Mouse (Mus musculus) neutrophil, adult 59 days (primary cell): ENCODE results near the gene Tmem262. TPM values are rescaled to one million over a fixed set of nuclear protein-coding genes. Genes with fewer than 3 reads are reported as not detected.

Source experiments
- total RNA-seq, 2 experiments: library from RNA; stranded (reverse); gene quantifications; 1 replicate in 1 of 2; 2 replicates in 1 of 2; pipeline ENCODE4 v1.2.4; 2023

The Tmem262 gene
- not detected for total RNA-seq

DNA sequence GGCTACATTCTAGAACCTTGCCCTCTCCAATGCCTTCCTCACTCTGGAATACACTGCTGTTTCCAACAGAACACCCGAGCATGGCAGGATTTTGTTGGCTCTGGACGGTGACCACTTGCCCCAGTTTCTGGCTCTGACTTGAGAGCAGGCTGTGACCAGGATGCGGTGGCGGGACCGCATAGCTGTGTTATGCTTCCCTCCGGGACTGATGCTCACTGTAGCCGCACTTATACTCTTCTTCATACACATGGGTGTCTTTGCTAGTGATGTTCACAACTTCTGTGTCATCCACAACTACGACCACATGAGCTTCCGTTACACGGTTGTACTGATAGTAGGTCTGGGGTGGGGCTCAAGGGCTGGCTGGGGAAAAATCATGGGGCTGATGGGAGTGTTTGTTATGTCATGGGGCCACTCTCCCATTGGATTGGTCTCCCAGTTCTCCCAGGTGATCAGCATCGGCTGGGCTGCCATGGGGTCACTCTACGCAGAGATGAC lies at the start of gene Tmem262:
Gene Tmem262, plus strand, starts transcription at position 51 of the 498 bp plus-strand sequence.

DNA sequence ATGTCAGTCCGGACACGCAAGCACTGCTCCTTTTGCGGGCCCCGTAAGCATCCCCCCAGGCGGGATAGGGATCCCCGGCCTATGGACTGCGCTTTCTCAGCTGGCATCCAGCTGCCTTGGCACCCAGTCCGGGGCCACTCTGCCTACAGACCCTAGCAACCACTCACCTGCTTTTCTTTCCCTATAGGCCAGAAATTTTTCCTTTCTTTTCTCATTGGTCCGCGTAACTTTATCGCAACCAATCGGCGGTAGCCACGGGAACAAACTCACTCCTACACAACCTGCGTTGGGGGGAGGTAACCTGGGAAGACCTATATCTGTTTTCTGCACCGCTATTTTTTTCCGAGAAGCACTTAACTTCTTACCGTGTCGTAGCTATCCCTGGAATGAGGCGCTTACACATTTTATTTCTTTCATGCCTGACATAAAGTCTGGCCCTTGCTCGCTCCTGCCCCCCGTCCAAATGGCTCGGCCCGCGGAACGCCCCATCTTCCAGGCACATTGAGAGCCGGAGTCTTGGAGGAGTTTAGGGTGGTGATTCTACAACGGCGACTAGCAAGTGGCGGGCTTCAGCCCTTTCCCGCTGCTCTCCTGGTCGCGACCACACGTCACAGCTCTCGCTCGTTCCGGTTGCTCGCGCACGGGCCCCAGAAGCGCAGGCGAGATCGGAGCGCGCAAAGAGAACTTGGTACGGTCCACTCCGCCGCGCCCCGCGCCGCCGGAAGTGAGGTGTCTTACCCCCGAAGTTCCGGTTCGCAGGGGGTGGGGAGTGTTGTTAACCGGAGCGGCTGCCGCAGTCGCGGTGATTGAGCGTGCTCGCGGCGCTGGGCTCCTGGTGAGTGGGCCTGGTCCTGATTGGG lies 33.3 kb upstream of the Tmem262 start, which contains the start of gene Syvn1:
Gene Syvn1, plus strand, starts transcription at position 283 of the 860 bp plus-strand sequence.

DNA sequence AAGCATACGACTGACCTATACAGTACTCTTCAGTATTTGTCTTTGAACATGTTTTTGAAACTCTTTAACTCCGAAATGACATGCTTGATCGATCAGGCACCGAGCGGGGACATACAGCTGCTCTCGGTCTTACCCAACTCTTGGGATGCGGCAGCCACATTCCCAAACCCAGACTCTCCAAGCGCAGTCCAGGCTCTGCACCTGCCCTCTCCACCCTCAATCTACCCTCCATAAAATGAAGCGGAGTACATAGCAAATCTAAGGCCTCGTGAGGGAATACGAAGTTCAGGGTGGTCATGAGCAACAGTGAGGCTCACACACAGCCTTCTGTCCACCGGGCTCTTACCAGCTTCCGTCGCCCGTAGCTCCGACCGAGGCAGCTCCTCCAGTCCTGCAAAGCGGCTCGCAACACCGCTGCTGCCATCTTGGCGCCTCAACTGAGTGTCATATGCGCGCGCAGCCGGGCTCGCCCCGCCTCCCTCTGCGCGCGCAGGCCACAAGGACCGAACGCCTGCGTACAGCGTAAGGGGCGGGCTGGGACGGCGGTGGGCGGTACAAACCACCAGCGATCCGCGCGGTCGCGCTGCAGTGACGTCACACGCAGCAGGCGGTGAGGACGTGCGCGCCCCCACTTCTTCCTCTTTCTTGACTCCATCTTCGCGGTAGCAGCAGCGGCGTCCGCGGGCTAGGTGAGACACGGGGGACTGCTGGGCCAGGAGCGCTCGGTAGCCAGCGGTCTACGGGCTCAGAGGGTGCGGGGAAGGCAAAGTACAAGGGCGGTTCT lies 22.3 kb upstream of the Tmem262 start, which contains the start of the genes Mrpl49 and Fau:
Gene Mrpl49, minus strand, starts transcription at position 473 of the 784 bp plus-strand sequence.
Gene Fau, plus strand, starts transcription at position 532 of the 784 bp plus-strand sequence.

DNA sequence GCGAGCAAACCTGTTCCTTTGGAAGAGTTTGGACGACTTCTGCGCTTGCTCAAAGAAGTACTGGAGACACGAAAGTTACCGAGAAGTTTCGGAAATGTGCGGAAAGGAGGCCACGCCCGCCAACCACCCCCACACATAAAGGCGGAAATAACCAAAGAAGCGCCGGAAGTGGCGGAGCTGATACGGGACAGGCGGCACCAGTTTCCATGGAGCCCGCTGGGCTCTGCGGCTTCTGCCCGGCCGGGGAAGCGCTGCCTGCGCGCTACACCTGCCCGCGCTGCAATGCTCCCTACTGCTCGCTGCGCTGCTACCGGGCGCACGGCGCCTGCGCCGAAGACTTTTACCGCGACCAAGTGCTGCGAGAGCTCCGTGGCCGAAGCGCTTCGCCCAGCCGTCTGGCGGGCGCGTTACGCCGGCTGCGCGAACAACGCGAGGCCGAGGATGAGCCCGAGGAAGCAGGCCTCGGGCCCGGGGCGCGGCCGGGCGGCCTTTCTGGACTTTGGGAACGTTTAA lies 18.8 kb upstream of the Tmem262 start, which contains the start of gene Znhit2:
Gene Znhit2, plus strand, starts transcription at position 172 of the 513 bp plus-strand sequence.

DNA sequence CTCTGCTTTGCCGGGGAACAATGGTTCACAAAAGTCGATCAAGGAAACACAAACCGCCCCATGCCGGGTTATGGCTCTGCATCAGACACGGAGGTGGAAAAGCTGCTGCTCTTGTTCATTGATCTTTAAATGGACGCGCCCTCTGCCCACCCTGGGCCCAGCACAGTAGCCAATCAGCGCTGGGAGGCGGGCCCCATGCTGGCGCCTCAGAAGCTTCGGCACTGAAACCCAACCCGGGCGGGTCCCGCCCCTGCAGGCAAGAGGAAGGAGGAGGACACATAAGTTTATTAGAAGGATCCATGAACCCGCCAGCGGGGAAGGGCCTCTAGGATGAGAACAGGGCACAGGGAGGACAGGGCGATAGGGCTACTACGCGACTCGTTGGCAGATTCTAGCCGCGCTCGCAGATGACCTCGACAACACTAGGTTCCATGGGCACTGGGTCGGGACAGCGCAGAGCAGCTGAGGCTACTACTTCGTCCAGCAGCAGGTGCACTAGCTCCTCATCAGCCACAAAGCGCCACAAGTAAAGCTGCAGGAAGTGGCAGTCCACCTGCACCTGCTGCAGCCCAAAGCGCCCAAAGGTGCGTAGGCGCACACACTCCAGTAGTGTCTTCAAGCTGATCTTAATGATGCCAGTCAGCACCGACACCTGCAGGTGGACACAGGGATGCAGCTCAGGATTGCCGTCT lies 12.0 kb upstream of the Tmem262 start, which contains the start of gene Tm7sf2:
Gene Tm7sf2, minus strand, starts transcription at position 650 of the 692 bp plus-strand sequence.

DNA sequence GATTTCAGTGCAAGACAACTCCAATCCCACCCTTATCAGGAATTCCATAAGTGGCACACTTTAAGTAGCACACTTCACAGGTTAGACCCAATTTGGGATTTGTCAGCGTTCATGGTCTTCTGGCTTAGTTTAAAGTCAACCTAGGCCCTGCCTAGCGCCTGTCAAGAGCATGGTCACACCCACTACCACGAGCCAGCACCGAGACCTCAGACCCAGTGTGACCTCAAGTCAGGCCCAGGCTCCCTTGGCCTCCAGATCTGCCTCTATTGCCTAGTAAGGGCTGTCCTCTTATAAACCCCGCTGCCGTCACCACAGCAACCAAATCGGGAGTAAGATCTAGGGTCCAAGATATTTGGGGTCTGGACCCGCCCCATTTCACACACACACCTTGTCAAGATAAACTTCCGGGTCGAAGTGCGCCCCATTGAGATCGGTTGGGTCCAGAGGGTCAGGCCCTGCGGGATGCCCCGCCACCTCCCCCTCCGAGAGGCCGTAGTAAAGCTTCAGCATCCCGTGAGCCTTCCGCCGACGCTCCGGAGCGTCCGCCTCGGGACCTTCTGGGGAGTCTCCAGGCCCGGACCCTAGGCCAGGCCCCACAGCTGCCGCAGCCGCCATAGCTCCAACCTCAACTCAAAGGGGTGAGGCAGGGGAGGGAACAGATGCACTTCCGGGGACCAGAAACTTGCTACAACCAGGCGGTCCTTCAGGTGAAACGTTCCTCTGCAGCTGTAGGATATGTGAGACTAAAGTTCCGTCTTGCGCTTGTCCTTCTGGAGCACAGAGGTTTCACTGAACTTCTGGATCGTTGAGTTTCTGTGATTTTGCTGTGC lies 3.1 kb upstream of the Tmem262 start, which contains the start of gene Vps51:
Gene Vps51, minus strand, starts transcription at position 668 of the 830 bp plus-strand sequence.

DNA sequence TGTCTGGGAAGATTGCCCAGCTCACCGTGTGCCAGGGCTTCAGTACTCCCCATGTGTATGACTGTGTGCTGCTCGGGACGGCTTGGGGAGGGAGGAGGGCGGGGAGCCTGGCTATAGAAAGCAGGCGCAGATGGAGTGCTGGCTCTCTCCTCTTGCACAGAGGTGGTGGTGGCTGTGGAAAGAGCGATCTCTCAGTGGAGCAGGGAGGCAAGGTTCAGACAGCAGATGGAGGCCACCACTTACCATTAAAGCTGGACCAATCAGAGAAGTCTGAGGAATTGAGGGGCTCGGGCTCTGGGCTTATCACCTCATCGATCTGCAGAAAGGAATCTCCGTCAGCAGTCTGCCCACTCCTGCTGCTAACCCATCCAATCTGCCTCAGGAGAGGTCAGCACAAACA lies 2.3 kb downstream of the Tmem262 start, which contains the start of gene Gm28374:
Gene Gm28374, minus strand, starts transcription at position 101 of the 400 bp plus-strand sequence.

DNA sequence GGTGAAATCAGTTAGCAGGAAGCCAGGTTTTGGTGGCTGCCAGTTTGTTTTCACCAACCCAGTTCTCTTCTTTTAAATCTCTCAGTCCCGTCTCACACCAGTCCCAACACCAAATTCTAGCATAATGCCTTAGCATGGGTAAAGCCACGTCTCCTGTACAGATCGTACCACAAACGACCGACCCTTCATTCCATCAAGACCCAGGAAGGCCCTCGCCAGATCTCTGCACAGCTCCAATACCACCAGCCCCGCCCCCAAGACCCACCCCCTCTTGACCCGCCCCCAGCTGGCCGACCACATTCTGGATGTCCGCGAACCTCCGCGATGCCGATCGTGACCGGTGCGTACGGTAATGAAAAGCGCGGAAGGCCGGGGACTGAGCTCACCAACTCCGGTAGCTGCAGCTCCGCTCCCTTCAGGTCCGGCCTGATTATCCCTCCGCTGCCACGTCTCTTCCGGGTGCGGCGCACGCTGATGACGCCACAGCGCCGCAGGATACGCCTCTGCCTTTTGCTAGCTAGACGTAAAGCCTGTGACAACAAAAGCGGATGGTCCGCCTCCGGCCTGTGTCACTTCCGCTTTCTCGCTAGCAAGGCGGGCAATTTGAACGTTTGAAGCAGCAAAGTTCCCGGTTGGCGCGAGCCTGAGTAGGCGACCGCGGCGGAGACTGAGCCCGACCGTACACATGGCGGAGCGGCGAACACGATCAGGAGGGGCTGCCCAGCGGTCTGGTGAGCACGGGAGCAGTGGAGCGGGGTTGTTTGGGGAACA lies 4.8 kb downstream of the Tmem262 start, which contains the start of the genes Zfpl1 and Cdca5:
Gene Zfpl1, minus strand, starts transcription at position 479 of the 771 bp plus-strand sequence.
Gene Cdca5, plus strand, starts transcription at position 506 of the 771 bp plus-strand sequence.

DNA sequence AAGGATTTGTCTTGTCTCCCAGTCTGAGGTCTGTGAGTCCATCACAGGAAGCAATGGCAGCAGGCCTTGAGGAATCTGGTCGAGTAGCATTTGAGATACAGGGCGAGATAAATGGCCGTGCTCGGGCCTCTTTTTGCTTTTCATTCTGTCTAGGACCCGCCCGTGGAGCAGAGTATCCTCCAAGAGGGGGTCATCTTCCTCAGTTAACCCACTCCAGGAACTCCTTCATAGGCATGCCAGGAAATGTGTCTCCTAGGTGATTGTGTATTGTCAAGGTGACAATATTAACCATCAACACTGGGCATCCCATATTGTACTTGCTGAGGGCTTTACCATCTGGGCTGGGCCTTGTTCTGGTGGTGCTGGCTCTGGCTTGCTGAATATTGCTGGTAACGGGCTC lies 14.3 kb downstream of the Tmem262 start, which contains the start of gene AC131692.1:
Gene AC131692.1, plus strand, starts transcription at position 301 of the 400 bp plus-strand sequence.

DNA sequence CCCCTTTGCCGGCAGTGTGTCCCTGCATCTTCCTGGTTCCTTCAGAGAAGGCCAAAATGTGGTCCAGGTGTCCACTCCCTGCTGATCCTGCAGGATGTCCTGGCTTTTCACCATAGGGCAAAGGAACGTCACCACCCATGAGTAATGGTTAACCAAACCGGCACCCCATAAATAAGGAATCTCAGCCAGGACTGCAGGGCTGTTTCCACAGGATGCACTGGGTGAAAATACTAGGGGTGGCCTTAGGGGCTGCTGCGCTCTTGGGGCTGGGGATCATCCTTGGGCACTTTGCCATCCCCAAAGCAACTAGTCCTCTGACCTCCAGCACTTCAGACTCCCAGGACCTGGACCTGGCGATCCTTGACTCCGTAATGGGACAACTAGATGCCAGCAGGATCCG lies 25.8 kb downstream of the Tmem262 start, which contains the start of gene Naaladl1:
Gene Naaladl1, plus strand, starts transcription at position 197 of the 400 bp plus-strand sequence.

DNA sequence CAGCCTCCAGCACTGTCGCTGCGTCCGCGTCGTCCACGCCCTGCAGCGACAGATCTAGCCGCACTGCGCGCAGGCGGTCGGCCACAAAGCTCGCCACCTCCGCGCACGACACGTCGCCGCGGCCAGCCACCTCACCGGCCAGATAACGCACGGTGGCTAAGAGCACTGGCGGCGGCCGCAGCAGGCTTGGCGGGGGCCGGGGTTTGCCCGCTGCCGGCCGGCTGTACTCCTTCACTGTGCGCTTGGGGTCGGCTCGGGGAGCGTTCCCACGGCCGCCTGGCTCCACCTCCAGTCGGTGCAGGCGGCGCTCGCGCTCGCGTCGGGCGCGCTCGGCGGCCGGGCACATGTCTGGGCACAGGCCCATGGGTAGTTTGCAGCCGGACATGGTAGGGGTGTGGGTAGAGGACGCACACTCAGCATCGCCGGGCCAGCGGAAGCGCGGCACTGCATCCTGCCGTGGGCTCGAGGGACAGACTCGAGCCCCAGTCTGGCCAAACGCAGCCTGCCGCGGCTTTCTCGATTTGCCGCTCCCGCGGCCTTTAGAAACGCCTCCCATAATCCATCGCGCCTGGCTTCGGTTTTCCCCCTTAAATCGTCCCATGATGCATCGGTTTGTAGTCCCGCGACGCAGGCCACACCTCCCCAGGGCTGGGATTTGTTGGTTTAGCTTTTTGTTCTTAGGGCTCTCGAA lies 38.3 kb downstream of the Tmem262 start, which contains the start of gene Sac3d1:
Gene Sac3d1, minus strand, starts transcription at position 665 of the 691 bp plus-strand sequence.

DNA sequence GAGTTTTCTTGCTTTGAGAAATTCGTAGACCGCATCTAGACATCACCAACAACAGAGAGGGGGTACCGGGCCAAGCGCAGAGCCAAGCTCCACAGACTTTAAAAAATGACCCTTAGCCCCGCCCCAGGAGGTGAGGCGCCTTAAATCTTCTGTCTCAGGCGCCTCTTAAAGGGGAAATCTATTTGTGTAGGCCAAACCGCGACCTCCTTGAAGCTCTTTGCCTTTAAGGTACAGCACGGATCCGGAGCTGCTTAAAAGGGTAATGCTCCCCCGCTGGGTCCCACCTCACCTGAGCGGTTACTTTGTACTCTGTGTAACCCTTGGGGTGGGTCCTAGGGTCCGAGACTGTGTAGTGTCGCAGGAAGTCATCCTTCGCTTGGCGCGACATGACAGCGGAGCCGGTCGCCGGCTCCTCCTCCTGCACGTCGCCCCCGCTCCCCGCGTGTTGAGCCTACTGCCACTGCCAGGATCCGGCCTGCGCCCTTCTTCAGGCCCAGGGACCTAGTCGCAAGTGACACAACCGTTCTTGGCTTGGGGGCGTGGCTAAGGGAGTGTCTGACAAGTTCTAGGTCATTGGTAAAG lies 48.0 kb downstream of the Tmem262 start, which contains the start of gene Snx15:
Gene Snx15, minus strand, starts transcription at position 545 of the 582 bp plus-strand sequence.

Other genes starting within 250 kb of the Tmem262 start
- gene Frmd8, start 204.8 kb upstream of the Tmem262 start, total RNA-seq, result 10 to 100 TPM; 56.7 to 60.3 TPM
- 10 to 100 TPM; 54.1 to 58.0 TPM for gene Slc25a45, start 202.2 kb upstream of the Tmem262 start, total RNA-seq
- 1 to 10 TPM; 1.6 to 2.0 TPM for gene Tigd3, start 185.9 kb upstream of the Tmem262 start, total RNA-seq
- 100 to 1,000 TPM; 109 to 122 TPM for gene Dpf2, start 167.0 kb upstream of the Tmem262 start, total RNA-seq
- 1 to 10 TPM; 4.5 to 5.0 TPM for gene Cdc42ep2, start 155.2 kb upstream of the Tmem262 start, total RNA-seq
- gene Pola2, start 115.8 kb upstream of the Tmem262 start, total RNA-seq, result 10 to 100 TPM; 30.9 to 35.0 TPM
- gene Slc22a20, start 93.9 kb upstream of the Tmem262 start, total RNA-seq, result 1 to 10 TPM; 2.0 to 2.5 TPM
- 100 to 1,000 TPM; 247 to 265 TPM for gene Capn1, start 64.1 kb upstream of the Tmem262 start, total RNA-seq
- 10 to 100 TPM; 45.6 to 51.2 TPM for gene Syvn1, start 33.5 kb upstream of the Tmem262 start, total RNA-seq
- 10 to 100 TPM; 15.8 to 16.7 TPM for gene Mrpl49, start 22.2 kb upstream of the Tmem262 start, total RNA-seq
- 1,000 to 10,000 TPM; 1,540 to 1,651 TPM for gene Fau, start 22.2 kb upstream of the Tmem262 start, total RNA-seq
- gene Znhit2, start 18.8 kb upstream of the Tmem262 start, total RNA-seq, result 10 to 100 TPM; 11.2 to 11.7 TPM
- gene Tm7sf2, start 11.7 kb upstream of the Tmem262 start, total RNA-seq, result 1 to 10 TPM; 9.6 to 9.7 TPM
- 10 to 100 TPM; 70.3 to 87.1 TPM for gene Vps51, start 2.8 kb upstream of the Tmem262 start, total RNA-seq
- gene Gm28374, start 2.2 kb downstream of the Tmem262 start, total RNA-seq, result under 1 TPM in 1 of 2 experiments, not detected in 1; 0.71 TPM
- gene Zfpl1, start 4.9 kb downstream of the Tmem262 start, total RNA-seq, result 10 to 100 TPM; 38.5 to 39.7 TPM
- gene Cdca5, start 5.0 kb downstream of the Tmem262 start, total RNA-seq, result 10 to 100 TPM; 26.1 to 30.9 TPM
- gene AC131692.1, start 14.4 kb downstream of the Tmem262 start, total RNA-seq, result 1 to 10 TPM; 1.1 to 1.9 TPM
- under 1 TPM; 0.49 to 0.60 TPM for gene Naaladl1, start 25.7 kb downstream of the Tmem262 start, total RNA-seq
- gene Sac3d1, start 38.6 kb downstream of the Tmem262 start, total RNA-seq, result 1 to 10 TPM; 5.2 to 6.0 TPM
- gene Snx15, start 48.3 kb downstream of the Tmem262 start, total RNA-seq, result 10 to 100 TPM; 13.6 to 17.3 TPM
- under 1 TPM in 1 of 2 experiments, not detected in 1; 0.42 TPM for gene Batf2, start 61.0 kb downstream of the Tmem262 start, total RNA-seq
- gene Arl2, start 61.5 kb downstream of the Tmem262 start, total RNA-seq, result 10 to 100 TPM; 11.0 to 12.8 TPM
- gene Majin, start 104.4 kb downstream of the Tmem262 start, total RNA-seq, result not detected
- not detected for gene Gpha2, start 146.3 kb downstream of the Tmem262 start, total RNA-seq
- 10 to 100 TPM; 14.6 to 20.9 TPM for gene Ppp2r5b, start 155.8 kb downstream of the Tmem262 start, total RNA-seq
- gene Atg2a, start 161.6 kb downstream of the Tmem262 start, total RNA-seq, result 100 to 1,000 TPM; 186 to 206 TPM
- 100 to 1,000 TPM; 224 to 254 TPM for gene Ehd1, start 196.7 kb downstream of the Tmem262 start, total RNA-seq
- 10 to 100 TPM; 10.1 to 13.7 TPM for gene Cdc42bpg, start 226.4 kb downstream of the Tmem262 start, total RNA-seq